Mouse (Mus musculus) left cerebral cortex, adult 8-10 months (tissue): ENCODE results near the gene Slu7. TPM values are rescaled to one million over a fixed set of nuclear protein-coding genes. Genes with fewer than 3 reads are reported as not detected.
A peak's percentile ranks its signal among the peaks of the same experiment; 100 is the strongest.

Source experiments
- DNase-seq, 2 experiments: peaks; one replicate each; pipeline ENCODE4 v3.0.0; 2022; ENCODE audit warnings: low spot score in 2 of 2
- total RNA-seq, 4 experiments: library from RNA; stranded (reverse); gene quantifications; 2 replicates each; pipeline ENCODE4 v1.2.4; 2022

The Slu7 gene
- total RNA-seq: 10 to 100 TPM; 52.6 to 58.3 (median 55.7) TPM

DNA sequence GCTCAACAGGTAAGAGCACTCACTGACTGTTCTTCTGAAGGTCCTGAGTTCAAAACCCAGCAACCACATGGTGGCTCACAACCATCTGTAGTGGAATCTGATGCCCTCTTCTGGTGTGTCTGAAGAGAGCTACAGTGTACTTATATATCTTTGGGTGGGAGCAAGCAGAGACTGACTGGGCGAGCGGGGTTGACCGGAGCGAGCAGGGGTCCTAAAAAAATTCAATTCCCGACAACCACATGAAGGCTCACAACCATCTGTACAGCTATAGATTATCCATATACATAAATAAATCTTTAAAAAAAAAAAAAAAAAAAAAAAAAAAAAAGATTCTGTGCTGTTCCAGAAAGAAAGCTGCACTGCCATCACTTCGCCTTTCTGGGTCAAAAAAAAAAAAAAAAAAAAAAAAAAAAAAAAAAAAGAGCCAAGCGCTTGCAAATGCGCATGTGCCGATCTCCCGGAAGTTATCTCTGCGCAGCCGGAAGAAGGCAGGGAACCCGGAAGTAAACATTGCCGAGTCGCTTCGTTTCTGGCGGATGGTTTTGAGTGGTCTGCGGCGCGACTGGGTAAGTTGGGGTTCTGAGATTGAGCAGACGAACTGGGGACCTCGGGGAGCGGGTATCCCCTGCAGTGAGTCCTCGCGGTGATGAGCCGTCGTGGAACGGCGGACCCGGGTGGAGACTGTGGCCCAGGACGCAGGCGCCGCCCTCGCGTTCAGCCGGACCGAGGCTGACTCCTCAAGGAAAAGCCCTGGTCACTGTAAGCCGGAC is at the start of gene Slu7:
Gene Slu7 (plus strand): TSS at position 491 of the 770 bp plus-strand sequence.
- peak; percentile 37 to 39 for DNase-seq

DNA sequence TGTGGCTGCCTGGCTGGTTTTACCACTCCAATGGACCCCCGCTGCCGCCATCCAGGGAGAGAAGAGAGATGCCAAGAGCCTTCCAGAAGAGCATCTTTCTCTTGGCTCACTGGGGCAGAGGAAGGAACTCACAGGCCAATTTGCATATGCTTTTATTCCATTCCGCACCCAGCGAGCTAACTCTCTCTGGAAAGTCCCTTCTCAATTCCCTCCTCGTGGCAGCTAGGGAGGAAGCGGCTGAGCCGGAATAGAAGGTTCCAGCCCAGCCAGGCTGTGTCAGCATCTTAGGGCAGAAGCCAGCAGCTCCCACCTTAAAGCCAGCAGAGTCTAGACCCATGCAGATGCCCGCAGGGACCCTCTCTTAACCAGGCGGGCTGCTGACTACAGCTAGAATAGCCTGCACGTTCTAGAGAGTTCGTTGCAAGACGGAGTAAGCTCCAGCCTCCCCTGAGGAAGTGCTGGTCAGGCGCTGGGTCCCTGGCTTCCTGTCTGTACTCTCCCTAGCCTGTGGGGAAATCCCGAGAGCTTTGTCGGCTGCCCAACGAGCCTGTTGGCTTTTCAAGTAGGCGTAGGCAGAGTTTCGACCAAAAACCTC is 48.4 kb upstream of the Slu7 start:
- DNase-seq: peak; percentile 18 to 21

GRCm38 (mm10) chr11:43385716-43386115 is 47.8 kb upstream of the Slu7 start:
- DNase-seq: no peak

DNA sequence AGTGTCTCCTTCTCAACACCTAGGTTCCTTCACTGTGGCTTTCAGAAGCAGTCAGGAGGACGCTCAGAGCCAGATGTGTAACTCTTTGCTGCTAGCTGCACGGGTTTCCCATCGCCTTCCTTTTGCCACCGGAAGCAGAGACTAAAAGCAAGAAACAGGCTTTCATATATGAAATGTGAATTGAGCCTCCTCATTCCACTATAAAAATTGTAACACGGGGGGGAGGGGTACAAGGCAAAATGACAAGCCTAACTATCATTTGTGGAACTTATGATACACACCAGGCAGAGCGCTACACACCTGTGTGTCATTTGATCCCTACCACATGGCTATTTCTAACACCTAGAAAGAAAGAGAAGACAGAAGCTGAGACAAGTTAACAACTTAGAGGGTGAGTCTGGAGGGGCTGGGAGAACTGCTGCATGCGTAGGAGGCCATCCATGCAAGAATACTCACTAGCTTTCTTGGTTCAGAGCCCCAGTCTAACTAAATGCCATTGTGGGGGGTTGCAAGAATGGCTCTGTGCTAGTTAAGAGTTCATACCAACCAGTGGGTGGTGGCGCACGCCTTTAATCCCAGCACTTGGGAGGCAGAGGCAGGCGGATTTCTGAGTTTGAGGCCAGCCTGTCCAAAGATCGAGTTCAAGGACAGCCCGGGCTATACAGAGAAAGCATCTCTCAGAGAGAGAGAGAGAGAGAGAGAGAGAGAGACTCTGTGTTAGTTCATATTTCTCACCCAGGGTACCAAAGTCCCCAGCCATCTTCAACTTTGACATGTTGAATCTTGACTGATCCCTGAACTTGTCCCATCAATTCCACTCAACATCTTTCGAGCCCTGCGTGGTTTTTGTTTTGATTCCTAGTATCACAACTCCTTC is 46.3 kb upstream of the Slu7 start:
- DNase-seq: no peak

GRCm38 (mm10) chr11:43388122-43389097 is 45.1 kb upstream of the Slu7 start:
- DNase-seq: no peak

DNA sequence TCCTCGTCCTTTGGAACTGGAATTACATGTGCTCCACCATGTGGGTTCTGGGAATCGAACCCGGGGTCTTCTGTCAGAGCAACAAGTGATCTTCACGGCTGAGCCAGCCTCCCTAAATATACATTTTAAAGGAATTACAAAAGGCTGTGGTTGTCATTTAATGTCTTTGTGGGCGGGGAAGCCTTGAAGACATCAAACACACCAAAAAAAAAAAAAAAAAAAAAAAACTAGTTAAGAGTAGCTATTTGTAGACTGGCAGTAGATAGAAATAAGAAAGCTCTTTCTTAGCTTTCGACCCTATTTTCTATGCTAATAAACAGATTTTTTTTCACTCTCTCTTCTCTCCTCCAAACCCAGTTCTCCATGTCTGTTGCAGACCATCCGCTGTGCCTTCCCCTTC is 44.4 kb upstream of the Slu7 start:
- no peak for DNase-seq

DNA sequence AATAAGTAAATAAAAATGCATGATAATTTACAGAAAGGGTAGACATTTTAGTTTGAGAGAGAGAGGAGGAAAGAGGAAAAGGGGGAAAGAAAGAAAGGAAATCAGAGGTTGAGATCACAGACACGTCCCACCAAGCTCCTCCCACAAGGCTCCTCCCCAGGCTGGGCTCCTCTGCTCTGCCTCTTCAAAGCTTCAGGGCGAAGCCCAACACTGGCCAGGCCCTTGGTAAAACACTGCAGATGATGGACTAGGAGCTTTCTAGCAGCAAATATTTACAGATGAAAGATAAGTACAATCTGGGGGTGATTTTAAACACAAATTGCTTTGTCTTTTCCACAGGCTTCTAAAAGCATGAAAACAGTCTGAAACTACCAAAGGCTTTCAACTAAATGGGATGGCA is 40.8 kb upstream of the Slu7 start:
- no peak for DNase-seq

DNA sequence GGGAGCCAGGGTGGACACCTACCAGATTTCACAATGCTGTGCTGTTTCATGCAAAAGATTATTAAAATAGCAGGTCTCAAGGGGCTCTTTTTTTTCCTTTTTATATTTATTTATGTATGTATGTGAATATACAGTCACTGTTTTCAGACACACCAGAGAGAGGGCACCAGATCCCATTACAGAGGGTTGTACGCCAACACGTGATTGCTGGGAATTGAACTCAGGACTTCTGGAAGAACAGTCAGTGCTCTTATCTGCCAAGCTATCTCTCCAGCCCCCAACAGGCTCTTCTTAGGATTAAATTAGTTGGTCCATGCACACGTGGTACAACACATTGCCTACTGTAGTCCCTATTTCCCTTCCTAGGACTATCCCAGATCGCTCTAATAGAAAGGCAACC is 40.2 kb upstream of the Slu7 start:
- DNase-seq: no peak

- no peak for DNase-seq
Observed at GRCm38 (mm10) chr11:43395073-43395948, 38.2 kb upstream of the Slu7 start.

DNA sequence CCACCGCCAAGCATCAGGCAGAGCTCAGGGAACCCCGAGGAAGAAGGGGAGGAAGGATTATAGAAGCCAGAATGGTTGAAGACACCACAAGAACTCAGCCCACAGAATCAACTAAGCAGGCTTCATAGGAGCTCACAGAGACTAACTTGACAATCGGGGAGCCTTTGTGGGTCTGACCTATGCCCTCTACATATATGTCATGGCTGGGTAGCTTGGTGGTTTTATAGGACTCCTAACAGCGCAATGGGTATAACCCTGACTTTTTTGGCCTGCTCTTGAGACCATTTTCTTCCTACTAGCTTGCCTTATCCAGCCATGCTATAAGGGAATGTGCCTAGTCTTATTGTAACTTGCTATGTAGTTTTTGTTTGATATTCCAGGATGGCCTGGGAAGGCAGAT is 37.3 kb upstream of the Slu7 start:
- no peak for DNase-seq

DNA sequence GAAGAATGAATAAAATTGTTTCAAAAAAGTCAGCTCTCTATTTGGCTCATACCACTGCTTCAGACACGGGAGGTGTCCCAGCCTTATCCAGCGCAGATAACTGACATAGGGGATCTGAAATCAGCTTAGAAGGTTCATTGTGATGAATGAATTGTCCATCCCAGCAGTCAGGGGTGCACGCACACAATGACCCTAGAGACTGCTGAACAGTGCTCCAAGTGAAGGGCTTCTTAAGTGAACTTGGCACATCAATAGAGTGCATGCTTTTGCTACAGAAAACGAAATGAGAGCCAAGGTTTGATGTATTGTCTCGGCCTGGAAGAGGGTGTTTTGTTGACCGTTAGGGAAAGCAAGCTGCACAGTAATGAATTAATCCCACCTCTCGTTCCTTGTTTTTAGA is 36.9 kb upstream of the Slu7 start:
- no peak for DNase-seq

DNA sequence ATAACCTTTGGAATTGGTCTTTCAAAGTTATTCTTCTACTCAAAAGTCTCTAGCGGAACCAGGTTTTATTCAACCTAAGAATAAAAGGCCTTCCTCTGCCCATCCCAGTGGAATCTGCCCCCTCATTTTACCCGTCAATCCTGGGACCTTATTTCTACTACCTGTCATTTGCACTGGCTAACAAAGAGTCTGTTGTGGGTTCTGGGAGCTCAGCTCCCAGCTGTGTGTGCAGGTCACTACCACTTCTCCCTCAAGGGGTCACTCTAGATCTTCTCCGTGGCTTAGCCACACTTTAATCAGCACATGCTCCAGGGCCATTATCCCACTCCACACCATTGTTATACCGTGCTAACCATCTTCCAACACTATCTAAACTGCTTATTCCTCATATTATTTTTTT is 34.2 kb upstream of the Slu7 start:
- no peak for DNase-seq

DNA sequence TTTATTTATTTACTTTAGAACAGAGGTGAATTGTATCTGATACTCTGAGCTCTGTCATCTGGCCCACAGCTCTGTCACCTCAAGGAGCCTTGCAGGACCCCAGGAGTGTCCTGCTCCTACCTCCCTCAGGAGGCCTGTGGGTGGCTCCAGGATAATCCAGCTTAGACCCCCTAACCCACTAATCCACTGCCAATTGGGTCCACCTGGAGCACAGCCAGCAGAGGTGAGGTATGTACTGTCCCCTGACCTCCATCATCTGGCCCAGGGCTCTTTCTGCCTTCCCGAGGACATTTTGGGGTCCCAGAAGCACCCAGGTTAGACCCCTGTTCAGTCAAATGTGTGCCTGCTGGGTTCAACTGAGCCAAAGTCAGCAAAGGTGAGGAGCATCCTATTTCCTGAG is 33.4 kb upstream of the Slu7 start:
- no peak for DNase-seq

GRCm38 (mm10) chr11:43404150-43404807 is 29.3 kb upstream of the Slu7 start:
- DNase-seq: no peak

DNA sequence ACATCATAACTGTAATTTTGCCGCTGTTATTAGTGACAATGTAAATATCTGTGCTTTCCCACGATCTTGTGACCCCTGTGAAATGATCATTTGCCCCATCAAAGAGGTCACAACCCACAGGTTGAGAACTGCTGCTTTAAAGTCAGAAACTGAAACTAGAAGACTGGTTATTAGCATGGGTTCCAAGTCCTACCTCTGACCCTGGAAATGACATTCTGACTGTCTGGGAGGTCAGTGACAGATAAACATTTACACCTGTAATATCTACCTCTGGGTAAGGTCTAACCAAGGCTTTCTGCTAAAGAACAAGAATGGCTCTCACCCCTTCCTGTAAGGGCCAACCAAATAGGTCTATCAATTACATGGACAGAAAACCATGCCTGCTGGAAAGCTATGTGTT is 24.7 kb upstream of the Slu7 start:
- DNase-seq: no peak

GRCm38 (mm10) chr11:43410291-43410690 is 23.3 kb upstream of the Slu7 start:
- no peak for DNase-seq

GRCm38 (mm10) chr11:43411413-43411812 is 22.1 kb upstream of the Slu7 start:
- peak; percentile 36 to 59 for DNase-seq

DNA sequence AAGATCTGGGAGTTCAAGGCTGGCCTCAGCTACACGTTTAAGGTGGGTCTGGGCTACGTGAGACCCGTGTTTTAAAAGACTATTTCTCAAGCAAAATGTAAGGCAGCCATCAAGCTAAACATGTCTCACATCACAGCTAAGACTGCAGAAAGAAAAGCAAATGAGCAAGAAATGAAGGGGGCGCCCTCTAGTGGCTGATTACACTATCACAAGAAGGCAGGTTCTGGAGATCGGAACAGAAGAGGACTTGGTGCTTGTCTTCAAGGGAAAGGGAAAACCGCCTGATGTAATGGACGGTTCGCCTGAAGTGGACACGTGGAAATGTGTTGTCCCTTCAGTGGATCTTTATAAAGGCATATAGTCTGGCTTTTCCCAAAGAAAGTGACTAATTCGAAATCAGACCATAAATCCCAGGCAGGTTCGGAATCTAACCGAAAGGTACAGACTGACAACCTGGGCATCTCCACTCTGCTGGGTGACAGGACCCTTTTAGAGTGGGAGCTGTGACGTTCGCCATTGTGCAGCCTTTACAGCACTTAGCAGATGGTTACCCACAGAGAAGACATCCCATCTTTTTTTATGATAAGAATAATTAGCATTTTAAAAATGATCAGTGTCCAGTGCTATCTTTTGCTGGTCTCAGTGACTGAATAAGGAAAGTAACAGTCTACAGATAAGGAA is 20.6 kb upstream of the Slu7 start:
- DNase-seq: peak; percentile 55 to 60

GRCm38 (mm10) chr11:43417201-43417600 is 16.3 kb upstream of the Slu7 start:
- no peak for DNase-seq
